Mouse (Mus musculus): ENCODE results near the gene Itgb7. TPM values are rescaled to one million over a fixed set of nuclear protein-coding genes. Genes with fewer than 3 reads are reported as not detected.
A peak's percentile ranks its signal among the peaks of the same experiment; 100 is the strongest.

The Itgb7 gene
- polyA plus RNA-seq, 1 experiment from 2014 or later = 5.6 TPM

- H3K9ac ChIP-seq (ENCODE audit: low read length) = no peak overlapping the region
- H3K4me1 ChIP-seq (ENCODE audit: control insufficient read depth, insufficient read depth, low read length) = peaks cover 7% of the 10 kb centered on the region
- no peaks in the 10 kb centered on the region for H3K9me3 ChIP-seq (replicated peaks; ENCODE audit: control insufficient read depth, low read length)
- no peak overlapping the region for H3K4me3 ChIP-seq (replicated peaks; ENCODE audit: low read length)
- H3K36me3 ChIP-seq (ENCODE audit: control insufficient read depth, insufficient read depth, low read length) = no peaks in the 10 kb centered on the region
- H3K27me3 ChIP-seq (ENCODE audit: control insufficient read depth, insufficient read depth, low read length) = no peaks in the 10 kb centered on the region
- H3K4me2 ChIP-seq (ENCODE audit: low read depth, low read length) = no peak overlapping the region
- no peak for ATAC-seq (ENCODE audit: insufficient read depth, low FRiP score)
- 86% methylated on average over 5 of the region's 5 CpGs for WGBS
- H3K27ac ChIP-seq (ENCODE audit: low read length) = no peak overlapping the region
These were observed 33.8 kb upstream of the Itgb7 start for GRCm38 (mm10) chr15:102265548-102265947.

GRCm38 (mm10) chr15:102263037-102263436, 31.3 kb upstream of the Itgb7 start:
- Histone ChIP-seq H3K27me3 (ENCODE audit: control insufficient read depth, insufficient read depth, low read length) (no peaks in the 10 kb centered on the region), H3K4me2 (ENCODE audit: low read depth, low read length) (no peak overlapping the region), H3K27ac (ENCODE audit: low read length) (peak overlapping the region; percentile 58), H3K9ac (ENCODE audit: low read length) (no peak overlapping the region), H3K9me3 (replicated peaks; ENCODE audit: control insufficient read depth, low read length) (no peaks in the 10 kb centered on the region), H3K4me1 (ENCODE audit: control insufficient read depth, insufficient read depth, low read length) (peaks cover 12% of the 10 kb centered on the region), H3K36me3 (ENCODE audit: control insufficient read depth, insufficient read depth, low read length) (no peaks in the 10 kb centered on the region), H3K4me3 (replicated peaks; ENCODE audit: low read length) (no peak overlapping the region)
- WGBS = 76% methylated on average over 2 of the region's 2 CpGs
- ATAC-seq (ENCODE audit: insufficient read depth, low FRiP score) = no peak

GRCm38 (mm10) chr15:102262582-102262981, 30.8 kb upstream of the Itgb7 start:
- no peak overlapping the region for H3K4me2 ChIP-seq (ENCODE audit: low read depth, low read length)
- H3K27ac ChIP-seq (ENCODE audit: low read length) = peak overlapping the region; percentile 74
- no peak overlapping the region for H3K4me3 ChIP-seq (replicated peaks; ENCODE audit: low read length)
- H3K36me3 ChIP-seq (ENCODE audit: control insufficient read depth, insufficient read depth, low read length) = no peaks in the 10 kb centered on the region
- no peak overlapping the region for H3K9ac ChIP-seq (ENCODE audit: low read length)
- 35% methylated on average over 7 of the region's 7 CpGs for WGBS
- H3K27me3 ChIP-seq (ENCODE audit: control insufficient read depth, insufficient read depth, low read length) = no peaks in the 10 kb centered on the region
- ATAC-seq (ENCODE audit: insufficient read depth, low FRiP score) = peak; percentile 54
- no peaks in the 10 kb centered on the region for H3K9me3 ChIP-seq (replicated peaks; ENCODE audit: control insufficient read depth, low read length)
- peaks cover 17% of the 10 kb centered on the region for H3K4me1 ChIP-seq (ENCODE audit: control insufficient read depth, insufficient read depth, low read length)

- no peak overlapping the region for H3K4me3 ChIP-seq (replicated peaks; ENCODE audit: low read length)
- WGBS = 24% methylated on average over 11 of the region's 11 CpGs
- no peaks in the 10 kb centered on the region for H3K9me3 ChIP-seq (replicated peaks; ENCODE audit: control insufficient read depth, low read length)
- no peak for ATAC-seq (ENCODE audit: insufficient read depth, low FRiP score)
- H3K27ac ChIP-seq (ENCODE audit: low read length) = peak overlapping the region; percentile 95
- H3K36me3 ChIP-seq (ENCODE audit: control insufficient read depth, insufficient read depth, low read length) = no peaks in the 10 kb centered on the region
- H3K9ac ChIP-seq (ENCODE audit: low read length) = peak overlapping the region; percentile 80
- H3K4me2 ChIP-seq (ENCODE audit: low read depth, low read length) = peak overlapping the region; percentile 81
- peaks cover 24% of the 10 kb centered on the region for H3K4me1 ChIP-seq (ENCODE audit: control insufficient read depth, insufficient read depth, low read length)
- H3K27me3 ChIP-seq (ENCODE audit: control insufficient read depth, insufficient read depth, low read length) = no peaks in the 10 kb centered on the region
These were observed 27.0 kb upstream of the Itgb7 start for GRCm38 (mm10) chr15:102258581-102259253.

- peaks cover 24% of the 10 kb centered on the region for H3K4me1 ChIP-seq (ENCODE audit: control insufficient read depth, insufficient read depth, low read length)
- H3K9ac ChIP-seq (ENCODE audit: low read length) = peak overlapping the region; percentile 80
- peak overlapping the region; percentile 57 for H3K4me3 ChIP-seq (replicated peaks; ENCODE audit: low read length)
- no peaks in the 10 kb centered on the region for H3K9me3 ChIP-seq (replicated peaks; ENCODE audit: control insufficient read depth, low read length)
- H3K27ac ChIP-seq (ENCODE audit: low read length) = peak overlapping the region; percentile 95
- H3K27me3 ChIP-seq (ENCODE audit: control insufficient read depth, insufficient read depth, low read length) = no peaks in the 10 kb centered on the region
- WGBS = 13% methylated on average over 12 of the region's 12 CpGs
- no peaks in the 10 kb centered on the region for H3K36me3 ChIP-seq (ENCODE audit: control insufficient read depth, insufficient read depth, low read length)
- ATAC-seq (ENCODE audit: insufficient read depth, low FRiP score) = peak; percentile 63
- peak overlapping the region; percentile 81 for H3K4me2 ChIP-seq (ENCODE audit: low read depth, low read length)
These were observed 26.3 kb upstream of the Itgb7 start for GRCm38 (mm10) chr15:102258076-102258470.

GRCm38 (mm10) chr15:102257202-102258075, 25.7 kb upstream of the Itgb7 start, which contains the start of gene Rarg:
Rarg (minus strand) TSS chr15:102257517.
- 2% methylated on average over 41 of the region's 46 CpGs for WGBS

GRCm38 (mm10) chr15:102256431-102257201, 24.9 kb upstream of the Itgb7 start:
- WGBS = 10% methylated on average over 22 of the region's 22 CpGs
- no peaks in the 10 kb centered on the region for H3K36me3 ChIP-seq (ENCODE audit: control insufficient read depth, insufficient read depth, low read length)
- H3K27me3 ChIP-seq (ENCODE audit: control insufficient read depth, insufficient read depth, low read length) = no peaks in the 10 kb centered on the region
- ATAC-seq (ENCODE audit: insufficient read depth, low FRiP score) = no peak
- H3K27ac ChIP-seq (ENCODE audit: low read length) = peak overlapping the region; percentile 95
- peak overlapping the region; percentile 81 for H3K4me2 ChIP-seq (ENCODE audit: low read depth, low read length)
- H3K9me3 ChIP-seq (replicated peaks; ENCODE audit: control insufficient read depth, low read length) = no peaks in the 10 kb centered on the region
- peak overlapping the region; percentile 80 for H3K9ac ChIP-seq (ENCODE audit: low read length)
- peaks cover 24% of the 10 kb centered on the region for H3K4me1 ChIP-seq (ENCODE audit: control insufficient read depth, insufficient read depth, low read length)
- peak overlapping the region; percentile 57 for H3K4me3 ChIP-seq (replicated peaks; ENCODE audit: low read length)

More at GRCm38 (mm10) chr15:102257202-102258075, 25.7 kb upstream of the Itgb7 start, which contains the start of gene Rarg:
- H3K9ac ChIP-seq (ENCODE audit: low read length) = peak within 1 kb of the TSS; percentile 80
- H3K36me3 ChIP-seq (ENCODE audit: control insufficient read depth, insufficient read depth, low read length) = no peaks in the 10 kb centered on the region
- peak; percentile 76 for ATAC-seq (ENCODE audit: insufficient read depth, low FRiP score)
- no peaks in the 10 kb centered on the region for H3K27me3 ChIP-seq (ENCODE audit: control insufficient read depth, insufficient read depth, low read length)
- H3K9me3 ChIP-seq (replicated peaks; ENCODE audit: control insufficient read depth, low read length) = no peaks in the 10 kb centered on the region
- peaks cover 24% of the 10 kb centered on the region for H3K4me1 ChIP-seq (ENCODE audit: control insufficient read depth, insufficient read depth, low read length)
- peak within 1 kb of the TSS; percentile 57 for H3K4me3 ChIP-seq (replicated peaks; ENCODE audit: low read length)
- peak within 1 kb of the TSS; percentile 95 for H3K27ac ChIP-seq (ENCODE audit: low read length)
- H3K4me2 ChIP-seq (ENCODE audit: low read depth, low read length) = peak within 1 kb of the TSS; percentile 81

- H3K4me3 ChIP-seq (replicated peaks; ENCODE audit: low read length) = peak overlapping the region; percentile 57
- WGBS = 36% methylated on average over 14 of the region's 14 CpGs
- H3K4me1 ChIP-seq (ENCODE audit: control insufficient read depth, insufficient read depth, low read length) = peaks cover 29% of the 10 kb centered on the region
- peak overlapping the region; percentile 80 for H3K9ac ChIP-seq (ENCODE audit: low read length)
- no peaks in the 10 kb centered on the region for H3K36me3 ChIP-seq (ENCODE audit: control insufficient read depth, insufficient read depth, low read length)
- no peaks in the 10 kb centered on the region for H3K27me3 ChIP-seq (ENCODE audit: control insufficient read depth, insufficient read depth, low read length)
- H3K4me2 ChIP-seq (ENCODE audit: low read depth, low read length) = peak overlapping the region; percentile 81
- peak; percentile 25; the same call in 1 of the 2 replicates for ATAC-seq (ENCODE audit: insufficient read depth, low FRiP score)
- no peaks in the 10 kb centered on the region for H3K9me3 ChIP-seq (replicated peaks; ENCODE audit: control insufficient read depth, low read length)
- H3K27ac ChIP-seq (ENCODE audit: low read length) = peak overlapping the region; percentile 95
These were observed 24.0 kb upstream of the Itgb7 start for GRCm38 (mm10) chr15:102255547-102256255.
